Mouse (Mus musculus) hematopoietic stem cell, adult 5-6 weeks (primary cell): ENCODE data around the gene Rag2. TPM values are rescaled to one million over a fixed set of nuclear protein-coding genes. Genes with fewer than 3 reads are reported as not detected.

ENCODE experiments used
- ATAC-seq, 2 experiments: fragments of 125-278 bp in 1 of 2; replicated peaks in 1 of 2; 2 replicates each; pipeline ENCODE4 v1.8.0; 2016 to 2017; ENCODE audit warnings: inconsistent platforms in 2 of 2, mild to moderate bottlenecking in 2 of 2, moderate number of reproducible peaks in 2 of 2, low read depth in 1 of 2, moderate TSS enrichment in 1 of 2; ENCODE audit not compliant: low FRiP score in 2 of 2, poor library complexity in 2 of 2, severe bottlenecking in 2 of 2, insufficient read depth in 1 of 2, low TSS enrichment in 1 of 2
- total RNA-seq: library from RNA; stranded (forward); fragments of 172-1452, 232-1000 nt; gene quantifications from 2 replicates; pipeline ENCODE4 v1.2.3, GENCODE M21; 2017

Rag2 gene
- total RNA-seq: 3.2 and 5.1 TPM in 2 replicates

GRCm38 (mm10) chr2:101624526-101624925 lies at the start of gene Rag2:
Gene Rag2, plus strand, starts transcription at chr2:101624718.
- no peak for ATAC-seq

- ATAC-seq: no peak
Measured at GRCm38 (mm10) chr2:101577243-101577642, 47.3 kb upstream of the Rag2 start.

- ATAC-seq: no peak
Measured at GRCm38 (mm10) chr2:101580027-101580426, 44.5 kb upstream of the Rag2 start.

GRCm38 (mm10) chr2:101580428-101580827 lies 44.1 kb upstream of the Rag2 start:
- ATAC-seq: no peak

GRCm38 (mm10) chr2:101580977-101581376 lies 43.5 kb upstream of the Rag2 start:
- ATAC-seq: no peak

- ATAC-seq: no peak
Measured at GRCm38 (mm10) chr2:101581418-101581817, 43.1 kb upstream of the Rag2 start.

DNA sequence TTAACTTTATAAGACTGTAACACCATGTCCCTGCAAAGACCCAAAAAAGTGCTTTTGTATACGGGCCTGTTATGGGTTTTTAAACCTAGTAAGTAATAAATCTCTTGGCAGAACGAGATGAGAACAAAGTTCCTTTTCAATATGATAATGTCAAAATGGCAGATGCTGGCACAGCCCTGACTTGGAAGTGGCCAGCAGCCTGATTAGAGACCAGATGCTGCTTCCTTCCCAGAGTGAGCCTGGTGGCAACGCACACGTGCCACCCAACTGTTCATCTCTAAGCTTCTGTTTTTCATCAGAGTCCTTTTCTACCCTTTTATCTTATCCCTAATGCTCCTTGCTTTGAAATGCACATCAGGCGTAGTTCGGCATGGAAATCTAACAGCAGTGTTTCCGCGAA lies 33.2 kb upstream of the Rag2 start:
- no peak for ATAC-seq

- no peak for ATAC-seq
Measured at GRCm38 (mm10) chr2:101592023-101592841, 32.3 kb upstream of the Rag2 start.

- no peak for ATAC-seq
Measured at GRCm38 (mm10) chr2:101592886-101593285, 31.6 kb upstream of the Rag2 start.

DNA sequence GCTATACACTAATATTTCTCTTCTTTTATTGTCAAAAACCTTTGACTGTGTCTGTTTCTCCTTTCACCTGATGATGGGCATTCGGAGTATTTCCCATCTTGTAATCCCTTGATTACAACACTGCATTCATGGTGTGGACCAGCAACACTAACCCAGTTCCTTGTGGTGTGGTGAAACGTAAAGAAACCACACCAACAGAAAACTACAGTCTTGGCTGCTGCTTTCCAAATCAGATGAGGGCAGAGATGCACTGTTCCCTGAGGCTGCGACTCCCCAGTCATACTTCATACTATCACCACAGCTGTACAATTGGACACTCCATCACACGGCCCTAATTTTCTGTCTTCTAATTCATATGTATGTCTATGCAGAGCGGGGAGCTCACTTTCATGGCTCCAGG lies 29.8 kb upstream of the Rag2 start:
- ATAC-seq: peak in 1 of 2 experiments; percentile 51; a peak in 1 of 4 replicates

DNA sequence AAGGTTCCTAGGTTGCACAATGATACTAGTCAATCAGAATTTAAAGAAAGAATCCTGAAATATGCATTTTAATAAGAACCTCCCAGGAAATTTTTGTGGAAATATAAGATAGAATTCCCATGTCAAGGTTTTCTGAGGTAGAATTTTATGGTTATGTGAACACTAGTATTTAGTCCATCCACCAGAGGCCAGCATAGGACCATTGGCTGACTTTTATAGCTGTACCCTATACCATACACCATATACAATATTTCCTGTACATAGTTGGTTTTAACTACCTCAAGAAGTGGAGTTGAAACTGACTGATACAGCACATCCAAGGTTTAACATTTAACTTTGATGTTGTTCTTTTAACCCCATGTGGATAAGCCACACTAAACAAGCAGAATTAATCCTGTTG lies 27.3 kb upstream of the Rag2 start:
- ATAC-seq: no peak

DNA sequence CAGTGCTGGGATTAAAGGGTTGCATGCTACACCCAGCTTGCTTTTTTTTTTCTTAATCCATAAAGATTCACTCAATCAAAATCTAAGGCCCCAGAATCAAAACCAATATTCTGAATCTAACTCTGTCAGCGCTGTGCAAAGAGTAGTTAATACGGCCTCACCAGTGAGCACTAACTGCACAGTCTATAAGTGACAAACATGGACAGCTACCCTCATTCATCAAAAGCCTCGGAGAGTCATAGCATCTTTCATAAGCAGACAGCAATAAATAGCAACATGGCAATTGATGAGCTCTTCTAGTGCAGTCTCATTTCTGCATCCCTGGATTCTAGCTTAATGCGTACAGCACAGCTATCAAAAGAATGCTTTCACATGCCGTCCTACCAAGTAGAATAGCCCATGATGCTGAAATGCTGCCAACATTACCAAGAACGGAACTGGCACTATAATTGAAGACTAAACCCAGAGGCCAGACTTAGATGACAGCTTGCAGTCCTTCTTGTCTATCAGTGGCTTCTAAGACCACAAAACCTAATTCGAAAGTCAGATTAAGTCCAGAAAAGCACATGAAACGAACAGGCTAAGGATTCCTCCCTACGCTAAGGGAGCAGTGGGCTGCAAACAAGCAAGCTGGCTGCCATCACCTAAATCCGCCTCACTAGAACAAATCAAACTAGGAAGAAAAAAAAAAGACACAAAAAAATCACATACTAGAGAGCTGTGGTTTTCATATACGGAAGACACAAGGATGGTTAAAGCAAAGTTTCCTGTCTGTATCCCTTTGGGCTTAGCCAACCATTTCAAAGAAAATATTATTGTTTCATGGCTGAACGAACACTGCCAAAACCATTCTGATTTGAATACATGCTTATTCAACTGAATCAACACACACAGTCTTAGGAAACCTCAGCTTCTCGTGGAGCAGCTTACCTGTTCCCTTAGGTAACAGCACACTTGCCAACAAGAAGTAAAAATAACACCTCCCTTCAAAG lies 26.0 kb upstream of the Rag2 start:
- ATAC-seq: no peak

DNA sequence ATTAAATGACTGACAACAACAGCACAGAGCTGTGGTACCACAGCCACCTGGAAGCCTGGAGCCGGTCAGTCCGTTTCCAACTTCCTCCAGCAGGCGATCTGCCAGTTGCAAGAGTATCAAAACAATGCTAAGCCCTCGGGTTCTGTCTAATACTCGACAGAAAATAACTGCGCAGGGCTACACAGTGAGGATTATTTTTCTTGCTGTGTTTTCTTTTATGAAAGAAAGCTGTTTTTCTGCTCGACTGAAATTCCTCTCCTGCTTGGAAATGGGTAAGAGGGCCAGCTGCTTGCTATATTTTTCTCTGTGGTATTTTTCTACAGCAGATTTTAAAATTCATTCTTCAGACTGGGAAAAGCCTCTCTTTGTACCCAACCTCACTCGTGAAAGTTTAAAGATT lies 23.8 kb upstream of the Rag2 start:
- peak; percentile 72 to 79 for ATAC-seq

GRCm38 (mm10) chr2:101603099-101603498 lies 21.4 kb upstream of the Rag2 start:
- no peak for ATAC-seq

DNA sequence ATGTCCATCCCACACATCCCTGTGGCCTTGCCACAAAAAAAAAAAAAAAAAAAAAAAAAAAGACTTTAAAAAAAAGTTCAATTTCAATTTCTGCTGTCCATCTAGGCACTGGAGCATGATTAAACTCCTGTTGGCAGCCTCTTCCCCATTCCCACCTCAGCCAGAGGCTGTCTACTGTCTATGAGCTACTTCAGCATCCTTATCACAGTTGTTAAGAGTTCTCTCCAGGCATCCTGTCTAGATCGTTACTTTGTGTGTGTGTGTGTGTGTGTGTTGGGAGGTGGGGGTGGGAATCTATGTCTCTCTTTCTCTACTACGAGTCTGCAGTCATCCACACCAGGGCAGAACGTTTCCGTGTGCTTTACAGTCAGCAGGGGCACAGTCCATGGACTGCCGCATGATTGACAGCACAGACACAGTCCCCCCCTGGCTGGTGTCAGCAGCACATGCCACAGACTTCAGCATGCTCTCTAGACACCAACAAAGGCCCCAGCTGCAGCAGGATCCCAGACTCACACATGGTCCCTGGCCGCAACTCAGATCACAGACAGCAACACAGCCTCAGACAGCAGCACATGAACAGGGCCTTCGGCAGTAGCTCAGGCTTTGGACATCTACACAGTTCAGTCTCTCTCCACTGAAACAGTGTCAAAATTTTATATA lies 16.2 kb upstream of the Rag2 start:
- ATAC-seq: no peak

GRCm38 (mm10) chr2:101610861-101611260 lies 13.7 kb upstream of the Rag2 start:
- no peak for ATAC-seq

DNA sequence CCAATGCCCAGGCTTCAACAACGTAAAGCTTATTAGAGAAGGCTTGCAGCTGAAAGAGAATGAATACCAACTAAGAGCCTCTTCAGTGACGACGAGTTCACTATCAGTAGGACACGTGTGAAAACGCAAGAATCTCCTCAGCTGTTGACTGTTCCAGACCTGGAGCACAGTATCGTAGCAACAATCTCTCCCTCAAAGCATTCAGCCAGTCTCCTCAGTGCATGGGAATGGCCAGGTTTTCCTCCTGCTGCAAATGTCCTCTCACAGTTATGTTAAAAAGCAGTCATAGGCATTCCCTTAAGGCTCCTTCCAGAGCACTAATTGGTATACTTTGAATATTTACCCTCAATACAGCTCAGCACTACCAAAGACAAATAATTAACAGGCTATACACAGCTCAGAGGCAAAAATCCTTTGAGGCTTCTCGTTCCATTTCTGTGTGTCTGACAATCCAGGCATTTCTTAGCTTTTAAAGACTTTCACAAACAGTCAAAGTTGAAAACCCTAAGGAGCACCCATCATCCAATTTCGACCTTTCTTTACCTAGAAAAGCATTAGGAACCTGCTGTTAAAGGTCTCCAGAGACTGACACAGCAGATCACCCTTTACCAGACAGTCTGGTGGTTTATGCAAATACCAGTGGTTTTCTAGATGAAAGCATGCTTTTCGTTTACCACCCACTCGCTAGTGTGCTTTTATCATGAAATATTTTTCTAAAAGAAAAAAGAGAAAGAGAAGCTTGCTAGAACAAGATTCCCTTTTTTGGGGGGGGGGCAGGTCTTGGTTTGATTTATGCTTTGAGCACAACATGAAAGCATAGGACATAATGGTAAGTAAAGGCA lies 8.8 kb upstream of the Rag2 start:
- ATAC-seq: no peak
